Mouse (Mus musculus) lung, postnatal 10 days (tissue): ENCODE data around the gene Zbtb18.

ENCODE experiments used
- DNase-seq: peaks from one replicate; pipeline ENCODE4 v3.0.0; 2021

Zbtb18 gene

DNA sequence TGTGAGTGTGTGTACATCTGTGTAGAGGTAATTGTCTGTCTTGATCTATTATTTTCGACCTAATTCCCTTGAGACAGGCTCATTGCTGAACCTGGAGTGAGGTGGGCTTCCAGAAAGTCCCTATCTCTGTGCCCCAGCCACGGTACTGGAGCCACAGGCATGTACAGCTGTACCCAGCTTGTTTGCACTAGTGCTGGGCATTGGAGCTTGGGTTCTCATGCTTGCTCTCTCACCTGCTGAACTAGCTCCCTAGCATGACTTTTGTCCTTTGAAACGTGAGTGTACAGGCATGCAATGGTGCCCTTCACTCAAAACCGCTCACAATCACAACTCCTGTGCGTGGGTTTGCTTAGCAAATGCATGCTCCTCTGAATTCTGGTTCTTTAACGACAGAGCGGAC is 42.1 kb downstream of the Zbtb18 start:
- DNase-seq = no peak

DNA sequence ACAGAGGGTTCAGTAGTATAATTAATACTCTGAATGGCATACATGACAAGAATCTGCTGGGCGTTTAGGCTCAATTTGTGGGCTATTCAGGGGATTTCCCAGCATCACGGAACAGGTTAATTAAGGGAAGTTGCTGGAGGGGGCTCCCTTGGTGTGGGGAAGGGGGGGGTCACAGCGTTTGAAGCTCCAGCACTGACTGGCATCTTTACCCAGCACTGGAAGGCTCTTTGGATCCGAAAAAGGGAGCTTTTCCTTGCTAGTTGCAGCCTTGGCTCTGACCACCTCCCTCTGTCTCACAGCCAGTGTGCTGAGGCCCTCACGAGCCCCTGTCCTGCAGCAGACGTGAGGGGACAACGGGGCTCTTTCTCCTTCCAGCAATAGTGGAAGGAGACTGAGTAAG is 42.5 kb downstream of the Zbtb18 start:
- no peak for DNase-seq

DNA sequence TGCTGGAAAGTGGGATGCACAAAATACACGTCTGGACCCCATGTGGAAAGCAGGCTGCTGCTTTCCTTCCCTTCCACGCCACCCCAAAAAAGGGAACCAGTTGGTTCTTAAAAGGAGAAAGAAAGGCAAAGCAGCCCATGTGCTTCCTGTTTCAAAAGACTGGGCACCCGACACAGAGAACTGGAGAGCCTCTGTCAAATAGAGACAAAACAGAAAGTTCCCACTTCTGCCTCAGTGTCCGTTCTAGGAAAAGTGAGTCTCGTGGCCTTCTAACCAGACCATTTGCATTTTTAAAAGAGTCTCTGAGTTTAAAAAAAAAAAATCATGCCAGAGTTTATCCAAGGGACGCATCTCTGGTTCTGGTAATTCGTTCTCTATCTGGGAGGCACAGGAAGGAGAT is 47.7 kb downstream of the Zbtb18 start:
- no peak for DNase-seq

DNA sequence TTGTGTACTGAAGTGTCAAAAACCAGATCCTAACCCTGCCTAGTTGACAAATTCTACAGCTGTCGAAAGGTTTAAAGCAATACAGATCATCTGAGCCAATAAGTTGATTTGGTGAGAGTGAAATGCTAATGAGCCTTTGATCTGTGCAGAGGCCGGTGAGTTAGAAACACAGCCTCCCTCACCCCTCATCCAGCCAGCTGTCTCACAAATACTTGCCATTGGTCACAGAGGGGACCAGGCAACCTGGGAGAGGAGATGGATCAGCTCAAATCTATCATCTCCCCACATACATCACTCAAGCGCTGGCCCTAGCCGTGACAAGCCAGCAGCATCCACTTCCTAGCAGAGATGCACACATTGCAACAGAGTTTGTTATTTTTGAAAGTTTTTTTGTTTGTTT is 48.7 kb downstream of the Zbtb18 start:
- DNase-seq = no peak

DNA sequence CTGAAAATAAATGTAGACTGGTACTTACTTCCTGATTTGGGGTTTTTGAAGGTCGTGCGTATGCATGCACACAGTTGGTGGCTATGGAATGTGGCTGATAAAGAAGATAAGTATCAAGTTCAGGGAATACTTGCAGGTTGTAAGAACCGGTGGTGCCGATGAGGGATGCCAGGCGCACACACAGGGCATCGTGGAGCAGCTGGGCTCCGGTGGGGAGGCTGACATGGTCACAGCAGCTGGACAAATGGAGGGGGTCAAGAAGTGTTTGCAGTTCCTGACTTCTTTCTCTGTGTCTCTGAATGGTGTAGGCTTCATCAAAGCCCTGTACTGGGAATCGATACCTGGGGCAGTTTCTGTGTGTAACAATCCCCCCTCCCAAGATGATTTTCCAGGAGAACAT is 49.1 kb downstream of the Zbtb18 start:
- no peak for DNase-seq

DNA sequence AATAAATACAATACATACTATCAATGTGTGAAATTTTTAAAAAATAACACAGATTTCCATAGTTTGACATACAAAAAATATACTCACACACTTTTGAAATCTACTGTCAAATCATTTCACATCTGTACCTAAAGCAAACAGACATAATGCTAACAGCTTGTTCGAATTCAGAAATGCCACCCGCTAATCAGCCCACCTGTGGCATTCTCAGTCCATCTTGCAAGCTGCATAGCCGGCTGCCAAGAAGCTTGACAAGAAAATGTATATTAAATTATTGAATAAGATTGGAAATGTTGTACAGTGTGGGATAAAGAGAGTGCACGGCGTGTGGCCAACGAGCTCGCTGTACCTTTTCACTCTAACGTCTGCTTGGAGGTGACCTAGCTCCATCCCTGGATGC is 52.2 kb downstream of the Zbtb18 start:
- DNase-seq = no peak

DNA sequence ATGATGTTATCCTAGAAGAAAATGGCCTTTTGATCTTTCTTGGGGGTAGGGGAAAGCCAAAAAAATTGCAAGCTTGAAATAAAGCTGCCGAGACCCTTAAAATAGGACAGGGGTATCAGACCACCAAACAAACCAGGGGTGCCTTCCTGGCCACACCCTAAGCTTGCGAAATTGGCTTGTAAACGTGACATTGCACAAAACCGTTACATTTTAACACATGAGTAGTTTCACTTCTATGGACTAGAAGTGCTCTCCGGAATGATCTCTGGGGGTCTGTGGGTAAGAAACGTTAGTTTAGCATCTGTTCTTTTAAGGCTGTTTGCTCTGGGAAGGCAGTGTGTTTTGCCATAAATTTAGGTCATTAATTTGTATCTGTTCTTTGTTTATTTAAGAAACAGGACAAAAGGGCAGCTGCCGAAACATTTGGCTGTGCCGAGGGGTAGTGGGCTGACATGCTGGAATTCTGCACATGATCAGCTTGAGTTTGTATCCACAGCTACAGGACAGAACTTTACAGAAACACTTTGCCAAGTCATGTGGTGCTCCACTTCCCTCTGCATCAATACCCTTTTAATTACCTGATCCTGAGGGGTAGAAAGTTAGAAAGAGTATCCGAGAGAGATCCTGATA is 52.9 kb downstream of the Zbtb18 start:
- DNase-seq = no peak
